Mouse (Mus musculus) embryonic fibroblast, embryonic 13.5 days (primary cell): Measurements from ENCODE around the gene Denr.

ENCODE experiments used
- CTCF ChIP-seq: IDR thresholded peaks from 2 replicates; pipeline ENCODE4 v1.5.1; 2011; ENCODE audit warnings: mild to moderate bottlenecking, control low read depth, low read length, moderate library complexity, borderline replicate concordance; ENCODE audit not compliant: insufficient read depth
- POLR2A ChIP-seq: IDR thresholded peaks from 2 replicates; pipeline ENCODE4 v1.6.1; 2011; ENCODE audit warnings: low read depth, mild to moderate bottlenecking, control low read depth, low read length, moderate library complexity

DNA sequence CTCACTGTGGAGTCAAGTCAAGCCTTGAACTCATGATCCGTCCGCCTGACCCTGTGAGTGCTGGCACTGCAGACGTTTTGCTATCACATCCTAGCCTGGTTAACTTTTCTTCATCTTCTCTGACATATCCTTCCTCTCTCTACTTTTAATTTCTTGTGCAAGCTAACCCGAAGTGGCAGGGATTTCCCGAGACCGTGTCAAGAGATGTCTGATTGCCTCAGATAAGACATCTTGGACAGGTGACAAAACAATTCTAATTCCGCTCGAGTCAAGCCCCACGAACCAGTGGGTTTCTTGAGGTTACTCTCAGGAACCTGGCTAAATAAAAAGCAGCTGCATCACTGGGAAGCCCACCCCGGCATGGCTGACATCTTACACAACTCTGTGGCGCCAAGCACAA is 48.2 kb upstream of the Denr start:
- TF ChIP-seq CTCF (no peak), POLR2A (no peak)
